Mouse (Mus musculus): ENCODE results near the gene Pih1d3. TPM values are rescaled to one million over a fixed set of nuclear protein-coding genes. Genes with fewer than 3 reads are reported as not detected.
A peak's percentile ranks its signal among the peaks of the same experiment; 100 is the strongest.

The Pih1d3 gene
- polyA plus RNA-seq, 1 experiment from 2014 or later, result not detected

- Histone ChIP-seq H3K9me3 (replicated peaks; ENCODE audit: control insufficient read depth, low read length) (no peaks in the 10 kb centered on the region), H3K36me3 (replicated peaks; ENCODE audit: control insufficient read depth, insufficient read depth, low read depth, low read length) (no peaks in the 10 kb centered on the region), H3K27ac (replicated peaks; ENCODE audit: low read depth, low read length) (no peak overlapping the region), H3K27me3 (ENCODE audit: control insufficient read depth, insufficient read depth, low read length) (no peaks in the 10 kb centered on the region), H3K4me3 (ENCODE audit: low read depth, low read length) (no peak overlapping the region), H3K9ac (replicated peaks; ENCODE audit: low read length) (no peak overlapping the region), H3K4me2 (ENCODE audit: low read depth, low read length) (no peak overlapping the region), H3K4me1 (ENCODE audit: control insufficient read depth, insufficient read depth, low read length) (no peaks in the 10 kb centered on the region)
- no peak for ATAC-seq (replicated peaks; ENCODE audit: insufficient number of reproducible peaks, low FRiP score, low TSS enrichment, low read depth)
- no peak for DNase-seq (ENCODE audit: low spot score)
- WGBS, result 84% methylated on average over 7 of the region's 7 CpGs
These were observed 17.3 kb upstream of the Pih1d3 start for GRCm38 (mm10) chr1:31205346-31205745.

GRCm38 (mm10) chr1:31205770-31206169 lies 16.9 kb upstream of the Pih1d3 start:
- H3K4me1 ChIP-seq (ENCODE audit: control insufficient read depth, insufficient read depth, low read length), result no peaks in the 10 kb centered on the region
- H3K9me3 ChIP-seq (replicated peaks; ENCODE audit: control insufficient read depth, low read length), result no peaks in the 10 kb centered on the region
- H3K27ac ChIP-seq (replicated peaks; ENCODE audit: low read depth, low read length), result no peak overlapping the region
- no peaks in the 10 kb centered on the region for H3K36me3 ChIP-seq (replicated peaks; ENCODE audit: control insufficient read depth, insufficient read depth, low read depth, low read length)
- no peak overlapping the region for H3K4me3 ChIP-seq (ENCODE audit: low read depth, low read length)
- WGBS, result 84% methylated on average over 3 of the region's 3 CpGs
- ATAC-seq (replicated peaks; ENCODE audit: insufficient number of reproducible peaks, low FRiP score, low TSS enrichment, low read depth) (no peak), DNase-seq (ENCODE audit: low spot score) (no peak)
- no peak overlapping the region for H3K4me2 ChIP-seq (ENCODE audit: low read depth, low read length)
- H3K9ac ChIP-seq (replicated peaks; ENCODE audit: low read length), result no peak overlapping the region
- no peaks in the 10 kb centered on the region for H3K27me3 ChIP-seq (ENCODE audit: control insufficient read depth, insufficient read depth, low read length)

- Histone ChIP-seq H3K9me3 (replicated peaks; ENCODE audit: control insufficient read depth, low read length) (no peaks in the 10 kb centered on the region), H3K36me3 (replicated peaks; ENCODE audit: control insufficient read depth, insufficient read depth, low read depth, low read length) (no peaks in the 10 kb centered on the region), H3K4me3 (ENCODE audit: low read depth, low read length) (no peak overlapping the region), H3K27ac (replicated peaks; ENCODE audit: low read depth, low read length) (no peak overlapping the region), H3K9ac (replicated peaks; ENCODE audit: low read length) (no peak overlapping the region), H3K4me2 (ENCODE audit: low read depth, low read length) (no peak overlapping the region), H3K4me1 (ENCODE audit: control insufficient read depth, insufficient read depth, low read length) (no peaks in the 10 kb centered on the region), H3K27me3 (ENCODE audit: control insufficient read depth, insufficient read depth, low read length) (no peaks in the 10 kb centered on the region)
- ATAC-seq (replicated peaks; ENCODE audit: insufficient number of reproducible peaks, low FRiP score, low TSS enrichment, low read depth) (no peak), DNase-seq (ENCODE audit: low spot score) (peak; percentile 83)
- WGBS, result 2% methylated on average over 5 of the region's 5 CpGs
These were observed 12.5 kb upstream of the Pih1d3 start for GRCm38 (mm10) chr1:31210144-31210543.

- Histone ChIP-seq H3K9me3 (replicated peaks; ENCODE audit: control insufficient read depth, low read length) (no peaks in the 10 kb centered on the region), H3K27me3 (ENCODE audit: control insufficient read depth, insufficient read depth, low read length) (no peaks in the 10 kb centered on the region), H3K4me1 (ENCODE audit: control insufficient read depth, insufficient read depth, low read length) (no peaks in the 10 kb centered on the region), H3K27ac (replicated peaks; ENCODE audit: low read depth, low read length) (no peak overlapping the region), H3K4me3 (ENCODE audit: low read depth, low read length) (no peak overlapping the region), H3K36me3 (replicated peaks; ENCODE audit: control insufficient read depth, insufficient read depth, low read depth, low read length) (no peaks in the 10 kb centered on the region), H3K9ac (replicated peaks; ENCODE audit: low read length) (no peak overlapping the region), H3K4me2 (ENCODE audit: low read depth, low read length) (no peak overlapping the region)
- ATAC-seq (replicated peaks; ENCODE audit: insufficient number of reproducible peaks, low FRiP score, low TSS enrichment, low read depth), result no peak
- no peak for DNase-seq (ENCODE audit: low spot score)
- WGBS, result 69% methylated on average over 1 of the region's 1 CpGs
These were observed 7.8 kb upstream of the Pih1d3 start for GRCm38 (mm10) chr1:31214831-31215230.

- DNase-seq (ENCODE audit: low spot score), result no peak
- Histone ChIP-seq H3K4me2 (ENCODE audit: low read depth, low read length) (no peak overlapping the region), H3K27ac (replicated peaks; ENCODE audit: low read depth, low read length) (no peak overlapping the region), H3K4me1 (ENCODE audit: control insufficient read depth, insufficient read depth, low read length) (no peaks in the 10 kb centered on the region), H3K9ac (replicated peaks; ENCODE audit: low read length) (no peak overlapping the region), H3K27me3 (ENCODE audit: control insufficient read depth, insufficient read depth, low read length) (no peaks in the 10 kb centered on the region), H3K4me3 (ENCODE audit: low read depth, low read length) (no peak overlapping the region), H3K9me3 (replicated peaks; ENCODE audit: control insufficient read depth, low read length) (no peaks in the 10 kb centered on the region), H3K36me3 (replicated peaks; ENCODE audit: control insufficient read depth, insufficient read depth, low read depth, low read length) (no peaks in the 10 kb centered on the region)
- no peak for ATAC-seq (replicated peaks; ENCODE audit: insufficient number of reproducible peaks, low FRiP score, low TSS enrichment, low read depth)
- WGBS, result 94% methylated on average over 4 of the region's 4 CpGs
These were observed 1.9 kb upstream of the Pih1d3 start for GRCm38 (mm10) chr1:31220599-31221250.

GRCm38 (mm10) chr1:31233319-31234036 lies 10.8 kb downstream of the Pih1d3 start:
- Histone ChIP-seq H3K4me3 (ENCODE audit: low read depth, low read length) (no peak overlapping the region), H3K27ac (replicated peaks; ENCODE audit: low read depth, low read length) (no peak overlapping the region), H3K4me1 (ENCODE audit: control insufficient read depth, insufficient read depth, low read length) (no peaks in the 10 kb centered on the region), H3K36me3 (replicated peaks; ENCODE audit: control insufficient read depth, insufficient read depth, low read depth, low read length) (no peaks in the 10 kb centered on the region), H3K9ac (replicated peaks; ENCODE audit: low read length) (no peak overlapping the region), H3K9me3 (replicated peaks; ENCODE audit: control insufficient read depth, low read length) (no peaks in the 10 kb centered on the region), H3K4me2 (ENCODE audit: low read depth, low read length) (no peak overlapping the region), H3K27me3 (ENCODE audit: control insufficient read depth, insufficient read depth, low read length) (no peaks in the 10 kb centered on the region)
- ATAC-seq (replicated peaks; ENCODE audit: insufficient number of reproducible peaks, low FRiP score, low TSS enrichment, low read depth) (peak; percentile 68), DNase-seq (ENCODE audit: low spot score) (peak; percentile 27)

GRCm38 (mm10) chr1:31260218-31260923 lies 37.7 kb downstream of the Pih1d3 start:
- Histone ChIP-seq H3K9me3 (replicated peaks; ENCODE audit: control insufficient read depth, low read length) (no peaks in the 10 kb centered on the region), H3K9ac (replicated peaks; ENCODE audit: low read length) (no peak overlapping the region), H3K27ac (replicated peaks; ENCODE audit: low read depth, low read length) (no peak overlapping the region), H3K36me3 (replicated peaks; ENCODE audit: control insufficient read depth, insufficient read depth, low read depth, low read length) (no peaks in the 10 kb centered on the region), H3K4me1 (ENCODE audit: control insufficient read depth, insufficient read depth, low read length) (no peaks in the 10 kb centered on the region), H3K4me3 (ENCODE audit: low read depth, low read length) (no peak overlapping the region), H3K4me2 (ENCODE audit: low read depth, low read length) (no peak overlapping the region), H3K27me3 (ENCODE audit: control insufficient read depth, insufficient read depth, low read length) (no peaks in the 10 kb centered on the region)
- no peak for ATAC-seq (replicated peaks; ENCODE audit: insufficient number of reproducible peaks, low FRiP score, low TSS enrichment, low read depth)
- WGBS, result 73% methylated on average over 10 of the region's 10 CpGs
- no peak for DNase-seq (ENCODE audit: low spot score)
